Mouse (Mus musculus): ENCODE results near the gene Zbtb42. TPM values are rescaled to one million over a fixed set of nuclear protein-coding genes. Genes with fewer than 3 reads are reported as not detected.

Gene Zbtb42
- polyA plus RNA-seq, 1 experiment from 2014 or later = 2.5 TPM

DNA sequence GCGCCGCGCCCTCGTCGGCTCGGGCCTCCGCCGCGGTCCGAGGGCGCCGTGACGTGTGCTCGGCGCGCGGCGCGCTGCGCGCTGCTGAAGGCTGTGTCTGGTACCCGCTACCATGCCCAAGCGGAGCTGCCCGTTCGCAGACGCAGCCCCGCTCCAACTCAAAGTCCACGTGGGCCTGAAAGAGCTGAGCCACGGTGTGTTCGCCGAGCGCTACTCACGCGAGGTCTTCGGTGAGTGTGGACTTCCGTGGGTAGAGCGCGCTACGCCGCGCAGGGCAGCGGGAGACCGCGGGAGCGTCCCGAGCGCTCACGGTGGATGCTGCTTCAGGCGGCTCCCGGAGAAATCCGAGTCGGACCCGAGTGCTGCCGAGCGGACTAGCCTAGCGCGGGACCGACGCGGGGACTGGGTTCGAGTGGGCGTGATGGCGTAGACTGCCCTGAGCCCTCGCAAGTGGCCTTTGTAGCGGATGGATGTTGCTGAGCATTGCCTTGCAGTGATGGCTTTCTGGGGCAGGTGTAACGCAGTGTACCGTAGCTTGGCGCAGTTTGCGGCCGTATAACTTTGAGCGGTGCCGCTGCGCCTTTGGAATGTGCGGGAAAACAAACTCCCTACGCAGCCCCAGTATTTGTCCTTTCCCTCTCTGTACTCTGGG is 33.6 kb upstream of the Zbtb42 start:
- under 1% methylated on average over 75 of the region's 75 CpGs for WGBS

DNA sequence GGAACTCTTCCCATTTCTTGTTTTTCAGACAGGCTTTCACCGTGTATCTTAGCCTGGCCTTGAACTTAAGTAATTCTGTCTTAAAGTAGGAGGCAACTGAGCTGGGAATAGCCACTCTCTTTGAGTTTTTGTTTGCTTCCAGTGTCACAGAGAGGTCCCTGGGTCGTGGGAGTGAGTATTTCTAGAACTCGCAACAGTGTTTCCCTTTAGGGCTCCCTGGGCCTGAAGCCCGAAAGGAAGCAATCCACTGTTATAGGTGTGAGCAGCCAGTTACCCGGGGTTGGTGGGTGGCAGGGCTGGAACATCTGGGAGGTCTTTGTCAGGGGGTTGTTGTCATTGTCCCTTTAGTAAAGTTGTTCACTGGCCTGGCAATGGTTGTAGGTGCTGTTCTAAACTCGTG is 32.5 kb upstream of the Zbtb42 start:
- Histone ChIP-seq H3K9ac (peak overlapping the region; percentile 57; the same call in 1 of the 2 replicates), H3K4me3 (peak overlapping the region; percentile 63; the same call in 1 of the 2 replicates)

More for the DNA sequence above, 33.6 kb upstream of the Zbtb42 start:
- H3K4me2 ChIP-seq = peak overlapping the region; percentile 62
- H3K4me3 ChIP-seq = peak overlapping the region; percentile 63
- no peak; the same call in 1 of the 2 replicates for ATAC-seq (replicated peaks)
- peaks cover 8% of the 10 kb centered on the region; the same call in 1 of the 2 replicates for H3K36me3 ChIP-seq (replicated peaks)
- H3K9ac ChIP-seq = peak overlapping the region; percentile 57
- peaks cover 23% of the 10 kb centered on the region for H3K4me1 ChIP-seq
- H3K27ac ChIP-seq = peak overlapping the region; percentile 74
- no peaks in the 10 kb centered on the region for H3K9me3 ChIP-seq
- H3K27me3 ChIP-seq (replicated peaks) = no peaks in the 10 kb centered on the region

DNA sequence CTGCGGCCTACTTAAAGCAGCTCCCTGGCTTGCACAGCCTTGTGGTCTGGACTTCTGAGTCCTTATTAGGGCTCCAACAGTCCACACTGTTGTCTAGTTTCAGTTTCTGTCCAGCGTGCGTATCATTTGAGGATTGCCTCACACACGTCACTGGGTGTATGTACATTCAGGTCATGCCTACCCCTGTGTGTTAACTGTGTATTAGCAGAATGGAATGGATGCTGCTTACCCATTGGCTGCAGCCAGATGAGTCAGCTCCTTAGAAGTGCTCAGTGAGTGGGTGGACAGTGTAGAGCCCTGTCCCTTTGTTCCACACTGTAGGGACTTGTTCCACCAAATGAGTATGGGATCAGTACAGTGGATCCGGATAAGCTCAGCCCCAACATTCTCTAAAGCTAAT is 30.5 kb upstream of the Zbtb42 start:
- no peak overlapping the region for H3K9ac ChIP-seq
- H3K36me3 ChIP-seq (replicated peaks) = peaks cover 11% of the 10 kb centered on the region; the same call in 1 of the 2 replicates
- no peaks in the 10 kb centered on the region for H3K9me3 ChIP-seq
- no peak for ATAC-seq (replicated peaks)
- H3K4me2 ChIP-seq = no peak overlapping the region
- peaks cover 23% of the 10 kb centered on the region for H3K4me1 ChIP-seq
- no peak overlapping the region for H3K27ac ChIP-seq
- H3K4me3 ChIP-seq = no peak overlapping the region
- 93% methylated on average over 5 of the region's 5 CpGs for WGBS
- H3K27me3 ChIP-seq (replicated peaks) = no peaks in the 10 kb centered on the region

More for the DNA sequence above, 32.5 kb upstream of the Zbtb42 start:
- peak overlapping the region; percentile 62 for H3K4me2 ChIP-seq
- no peaks in the 10 kb centered on the region for H3K27me3 ChIP-seq (replicated peaks)
- no peak for ATAC-seq (replicated peaks)
- WGBS = 55% methylated on average over 6 of the region's 6 CpGs
- peaks cover 11% of the 10 kb centered on the region; the same call in 1 of the 2 replicates for H3K36me3 ChIP-seq (replicated peaks)
- H3K4me1 ChIP-seq = peaks cover 23% of the 10 kb centered on the region
- no peaks in the 10 kb centered on the region for H3K9me3 ChIP-seq
- no peak overlapping the region for H3K27ac ChIP-seq

DNA sequence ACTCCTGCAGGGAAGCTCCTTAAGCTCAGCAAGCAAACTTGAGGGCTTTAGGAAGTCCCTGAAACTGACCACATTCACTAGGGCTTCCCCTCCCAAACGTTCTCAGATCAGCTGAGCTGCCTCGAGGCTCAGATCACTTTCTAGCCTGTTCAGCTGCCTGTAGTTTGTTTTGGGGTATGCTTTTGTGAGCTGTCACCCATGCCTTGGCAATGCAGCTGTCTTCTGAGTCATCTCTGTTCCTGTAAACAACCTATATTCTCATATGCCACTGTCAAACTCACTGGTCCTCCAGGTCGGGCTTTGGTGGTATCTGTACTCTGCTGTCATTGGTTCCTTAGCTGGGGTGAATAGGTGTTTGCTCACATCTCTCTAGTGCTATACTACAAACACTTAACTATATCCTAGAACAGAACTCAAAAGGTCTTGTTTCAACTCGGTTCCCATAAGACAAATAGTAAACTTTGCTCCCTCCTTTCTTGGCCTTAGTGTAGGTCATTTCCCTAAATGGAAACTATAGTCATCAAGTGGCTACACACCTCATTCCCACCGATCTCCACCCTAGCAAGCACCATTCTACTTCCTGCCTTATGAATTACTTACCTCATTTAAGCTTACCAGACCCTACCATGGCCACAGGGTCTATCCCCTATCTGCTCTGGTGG is 26.7 kb upstream of the Zbtb42 start:
- no peaks in the 10 kb centered on the region for H3K27me3 ChIP-seq (replicated peaks)
- peaks cover 26% of the 10 kb centered on the region for H3K36me3 ChIP-seq (replicated peaks)
- H3K9me3 ChIP-seq = no peaks in the 10 kb centered on the region
- ATAC-seq (replicated peaks) = no peak
- no peak overlapping the region for H3K9ac ChIP-seq
- no peak overlapping the region for H3K27ac ChIP-seq
- no peak overlapping the region for H3K4me3 ChIP-seq
- H3K4me2 ChIP-seq = no peak overlapping the region
- peaks cover 4% of the 10 kb centered on the region; the same call in 1 of the 2 replicates for H3K4me1 ChIP-seq
- 79% methylated on average over 5 of the region's 5 CpGs for WGBS

GRCm38 (mm10) chr12:112653157-112653824 is 25.3 kb upstream of the Zbtb42 start:
- peak; percentile 45 for ATAC-seq (replicated peaks)
- Histone ChIP-seq H3K27ac (no peak overlapping the region), H3K9me3 (no peaks in the 10 kb centered on the region), H3K36me3 (replicated peaks) (peaks cover 38% of the 10 kb centered on the region), H3K4me1 (0 out of 2 replicates have a peak, but pooled peaks cover 4% of the 10 kb centered on the region), H3K4me2 (no peak overlapping the region), H3K9ac (no peak overlapping the region), H3K27me3 (replicated peaks) (no peaks in the 10 kb centered on the region), H3K4me3 (no peak overlapping the region)
- WGBS = 49% methylated on average over 7 of the region's 7 CpGs

DNA sequence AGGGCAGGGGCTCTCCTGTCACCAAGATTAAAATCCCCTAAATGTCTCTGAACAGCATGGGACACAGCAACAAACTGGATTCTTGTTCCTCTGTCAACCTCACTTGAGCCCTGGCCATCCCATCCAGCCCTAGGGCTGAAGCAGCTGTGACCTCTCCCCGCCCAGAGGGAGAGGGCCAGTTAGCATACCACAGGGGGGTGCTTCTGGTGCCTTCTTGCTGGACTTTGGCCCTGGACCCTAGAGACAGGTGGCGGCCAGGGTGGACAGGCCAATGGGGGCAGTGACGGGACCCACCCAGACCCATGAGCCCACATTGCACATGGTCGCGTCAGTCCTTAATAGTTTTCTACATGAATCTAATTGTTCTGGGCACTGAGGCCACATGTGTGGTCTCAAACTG is 24.6 kb upstream of the Zbtb42 start:
- no peak overlapping the region for H3K4me3 ChIP-seq
- no peak overlapping the region for H3K9ac ChIP-seq
- peaks cover 42% of the 10 kb centered on the region for H3K36me3 ChIP-seq (replicated peaks)
- 0 out of 2 replicates have a peak, but pooled peaks cover 4% of the 10 kb centered on the region for H3K4me1 ChIP-seq
- no peak overlapping the region for H3K27ac ChIP-seq
- H3K4me2 ChIP-seq = no peak overlapping the region
- no peaks in the 10 kb centered on the region for H3K27me3 ChIP-seq (replicated peaks)
- no peaks in the 10 kb centered on the region for H3K9me3 ChIP-seq
- no peak for ATAC-seq (replicated peaks)
- WGBS = 87% methylated on average over 5 of the region's 5 CpGs

DNA sequence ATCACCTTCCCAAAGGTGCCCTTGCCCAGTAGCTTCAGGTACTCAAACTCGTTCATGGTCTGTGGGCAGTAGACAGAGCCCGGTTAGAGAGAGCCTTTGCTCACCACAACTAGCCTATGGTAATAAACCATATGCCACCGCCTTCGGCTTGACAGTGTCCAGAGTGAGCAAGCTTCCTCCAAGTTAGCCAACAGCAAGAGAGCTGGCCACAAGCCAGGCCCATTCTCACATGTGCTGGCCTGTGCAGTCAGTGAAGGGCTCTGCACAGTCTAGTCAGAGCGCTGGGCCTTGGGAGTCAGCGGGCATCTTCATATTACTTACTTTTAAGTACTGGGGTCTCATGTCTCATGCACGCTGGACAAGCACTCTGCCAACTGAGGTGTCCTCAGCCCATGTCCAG is 20.0 kb upstream of the Zbtb42 start:
- H3K4me3 ChIP-seq = no peak overlapping the region
- no peaks in the 10 kb centered on the region for H3K27me3 ChIP-seq (replicated peaks)
- no peak overlapping the region for H3K4me2 ChIP-seq
- no peaks in the 10 kb centered on the region for H3K9me3 ChIP-seq
- H3K36me3 ChIP-seq (replicated peaks) = peaks cover 40% of the 10 kb centered on the region
- no peak for ATAC-seq (replicated peaks)
- peaks cover 35% of the 10 kb centered on the region for H3K4me1 ChIP-seq
- H3K27ac ChIP-seq = no peak overlapping the region
- 90% methylated on average over 7 of the region's 7 CpGs for WGBS
- no peak overlapping the region for H3K9ac ChIP-seq

GRCm38 (mm10) chr12:112659109-112659508 is 19.5 kb upstream of the Zbtb42 start:
- Histone ChIP-seq H3K9me3 (no peaks in the 10 kb centered on the region), H3K36me3 (replicated peaks) (peaks cover 40% of the 10 kb centered on the region), H3K9ac (no peak overlapping the region), H3K27ac (no peak overlapping the region), H3K4me3 (no peak overlapping the region), H3K4me1 (peaks cover 40% of the 10 kb centered on the region), H3K4me2 (no peak overlapping the region), H3K27me3 (replicated peaks) (no peaks in the 10 kb centered on the region)
- WGBS = 78% methylated on average over 6 of the region's 6 CpGs
- ATAC-seq (replicated peaks) = no peak

DNA sequence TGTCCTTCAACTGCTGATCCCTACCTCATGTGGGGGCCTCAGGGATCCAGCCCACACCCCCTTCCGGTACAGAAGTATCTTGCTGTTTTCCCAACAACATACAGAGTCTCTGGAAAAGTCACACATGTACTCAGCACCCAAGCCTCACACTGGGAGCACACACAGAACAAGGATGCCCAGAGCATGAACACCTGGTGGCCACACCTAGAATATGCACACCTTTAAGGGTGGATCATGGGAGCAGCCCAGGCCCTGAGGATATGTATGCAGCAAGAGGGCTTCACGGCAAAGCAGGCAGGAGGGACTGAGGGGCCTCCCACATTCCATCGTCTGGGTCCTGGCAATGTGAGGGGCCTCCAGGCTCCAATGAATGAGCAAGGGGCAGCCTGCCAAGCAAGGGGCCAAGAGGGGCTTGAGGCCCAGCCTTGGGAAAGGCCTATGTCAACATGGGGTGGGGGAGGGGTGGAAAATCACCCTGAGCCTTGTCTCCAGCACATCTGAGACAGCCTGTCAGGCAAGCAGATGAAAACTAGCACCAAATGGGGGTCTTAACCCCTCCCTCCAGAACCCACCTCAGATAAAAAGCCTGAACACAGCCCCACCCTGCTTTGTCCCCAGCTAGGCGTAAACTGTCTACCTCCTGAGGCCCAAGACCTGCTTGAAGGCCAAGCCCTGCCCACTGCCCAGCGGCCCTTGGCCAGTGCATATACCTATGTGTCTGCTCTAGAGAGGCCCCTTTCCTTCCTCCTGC is 17.9 kb upstream of the Zbtb42 start:
- WGBS = 32% methylated on average over 5 of the region's 5 CpGs
- Histone ChIP-seq H3K4me3 (no peak overlapping the region), H3K4me1 (peaks cover 56% of the 10 kb centered on the region)

GRCm38 (mm10) chr12:112661327-112661605 is 17.4 kb upstream of the Zbtb42 start:
- H3K27ac ChIP-seq = peak overlapping the region; percentile 64
- no peaks in the 10 kb centered on the region for H3K27me3 ChIP-seq (replicated peaks)
- WGBS = 66% methylated on average over 3 of the region's 3 CpGs
- H3K4me2 ChIP-seq = no peak overlapping the region
- ATAC-seq (replicated peaks) = no peak
- H3K36me3 ChIP-seq (replicated peaks) = peaks cover 30% of the 10 kb centered on the region
- peaks cover 61% of the 10 kb centered on the region for H3K4me1 ChIP-seq
- H3K9ac ChIP-seq = no peak overlapping the region
- H3K4me3 ChIP-seq = no peak overlapping the region
- H3K9me3 ChIP-seq = no peaks in the 10 kb centered on the region

More for the DNA sequence above, 17.9 kb upstream of the Zbtb42 start:
- no peak overlapping the region for H3K9ac ChIP-seq
- H3K9me3 ChIP-seq = no peaks in the 10 kb centered on the region
- ATAC-seq (replicated peaks) = peak; percentile 48
- H3K4me2 ChIP-seq = no peak overlapping the region
- H3K27me3 ChIP-seq (replicated peaks) = no peaks in the 10 kb centered on the region
- peak overlapping the region; percentile 64 for H3K27ac ChIP-seq
- H3K36me3 ChIP-seq (replicated peaks) = peaks cover 35% of the 10 kb centered on the region

GRCm38 (mm10) chr12:112661851-112662250 is 16.8 kb upstream of the Zbtb42 start:
- Histone ChIP-seq H3K4me1 (peaks cover 67% of the 10 kb centered on the region), H3K27me3 (replicated peaks) (no peaks in the 10 kb centered on the region), H3K36me3 (replicated peaks) (peaks cover 24% of the 10 kb centered on the region), H3K9ac (no peak overlapping the region), H3K4me2 (no peak overlapping the region), H3K4me3 (no peak overlapping the region), H3K27ac (peak overlapping the region; percentile 64; the same call in 1 of the 2 replicates), H3K9me3 (no peaks in the 10 kb centered on the region)
- no peak for ATAC-seq (replicated peaks)
- WGBS = 79% methylated on average over 9 of the region's 9 CpGs

GRCm38 (mm10) chr12:112663303-112663702 is 15.3 kb upstream of the Zbtb42 start:
- H3K9ac ChIP-seq = no peak overlapping the region
- H3K4me3 ChIP-seq = no peak overlapping the region
- 0 out of 2 replicates have a peak overlapping the region, but pooled peaks have one; percentile 6 for H3K4me2 ChIP-seq
- ATAC-seq (replicated peaks) = no peak
- H3K27me3 ChIP-seq (replicated peaks) = no peaks in the 10 kb centered on the region
- peaks cover 12% of the 10 kb centered on the region for H3K36me3 ChIP-seq (replicated peaks)
- peaks cover 77% of the 10 kb centered on the region for H3K4me1 ChIP-seq
- no peaks in the 10 kb centered on the region for H3K9me3 ChIP-seq
- 63% methylated on average over 11 of the region's 11 CpGs for WGBS
- H3K27ac ChIP-seq = peak overlapping the region; percentile 74

Data from midbrain, embryonic 15.5 days (tissue).